Mouse (Mus musculus) left cerebral cortex, postnatal 10 days (tissue): ENCODE results near the gene Unc119. TPM values are rescaled to one million over a fixed set of nuclear protein-coding genes. Genes with fewer than 3 reads are reported as not detected.
A peak's percentile ranks its signal among the peaks of the same experiment; 100 is the strongest.

ENCODE experiments used
- DNase-seq, 2 experiments: peaks; one replicate each; pipeline ENCODE4 v3.0.0; 2021 to 2022; ENCODE audit warnings: low spot score in 2 of 2, mixed read lengths in 1 of 2; ENCODE audit errors: extremely low spot score in 1 of 2
- intact Hi-C: fragments of 180-260 bp; cut with DNase I; formaldehyde crosslinking; loops from one replicate; pipeline ENCODE4 v1.15.1; 2025
- total RNA-seq, 2 experiments: library from RNA; stranded (reverse); gene quantifications; 2 replicates each; pipeline ENCODE4 v1.2.3; 2021

The Unc119 gene
- total RNA-seq, 2 experiments from 2014 or later = 34.6 to 35.8 TPM

GRCm38 (mm10) chr11:78333992-78334391 is 9.3 kb upstream of the Unc119 start:
- DNase-seq = no peak
- intact Hi-C loops = no loop called here

- no peak for DNase-seq
- intact Hi-C loops = loop anchor here (5.0 kb wide), 2 partner anchors 50 to 70 kb away; no protein-coding TSS in a partner anchor
Measured at GRCm38 (mm10) chr11:78337040-78337439, 6.2 kb upstream of the Unc119 start.

GRCm38 (mm10) chr11:78341702-78342101 is 1.6 kb upstream of the Unc119 start:
- DNase-seq = no peak
- intact Hi-C loops = no loop called here

- DNase-seq = no peak
- intact Hi-C loops = no loop called here
Measured at GRCm38 (mm10) chr11:78344328-78344889, 1.1 kb downstream of the Unc119 start.

GRCm38 (mm10) chr11:78344890-78345715 is 1.8 kb downstream of the Unc119 start:
- peak in 1 of 2 experiments; percentile 73 for DNase-seq
- intact Hi-C loops = no loop called here

- intact Hi-C loops = no loop called here
- no peak for DNase-seq
Measured at GRCm38 (mm10) chr11:78345801-78346200, 2.5 kb downstream of the Unc119 start.

GRCm38 (mm10) chr11:78346326-78347069 is 3.2 kb downstream of the Unc119 start:
- intact Hi-C loops = no loop called here
- DNase-seq = no peak

- peak in 1 of 2 experiments; percentile 73 for DNase-seq
- intact Hi-C loops = no loop called here
Measured at GRCm38 (mm10) chr11:78347070-78347754, 3.9 kb downstream of the Unc119 start.

GRCm38 (mm10) chr11:78347908-78348307 is 4.6 kb downstream of the Unc119 start:
- DNase-seq = no peak
- intact Hi-C loops = no loop called here

- DNase-seq = no peak
- intact Hi-C loops = no loop called here
Measured at GRCm38 (mm10) chr11:78348474-78348873, 5.2 kb downstream of the Unc119 start.

- intact Hi-C loops = no loop called here
- DNase-seq = peak in 1 of 2 experiments; percentile 24
Measured at GRCm38 (mm10) chr11:78349441-78350358, 6.4 kb downstream of the Unc119 start.

GRCm38 (mm10) chr11:78353081-78353480 is 9.8 kb downstream of the Unc119 start:
- intact Hi-C loops = no loop called here
- no peak for DNase-seq

GRCm38 (mm10) chr11:78354905-78355304 is 11.6 kb downstream of the Unc119 start:
- DNase-seq = no peak
- intact Hi-C loops = loop anchor here (5.0 kb wide), 1 partner anchor 97 kb away; no protein-coding TSS in a partner anchor

- peak in 1 of 2 experiments; percentile 69 for DNase-seq
- intact Hi-C loops = loop anchor here (5.0 kb wide), 1 partner anchor 97 kb away; no protein-coding TSS in a partner anchor
Measured at GRCm38 (mm10) chr11:78355471-78356238, 12.4 kb downstream of the Unc119 start.

- intact Hi-C loops = loop anchor here (5.0 kb wide), 1 partner anchor 94 kb away; no protein-coding TSS in a partner anchor
- DNase-seq = no peak
Measured at GRCm38 (mm10) chr11:78358330-78359007, 15.2 kb downstream of the Unc119 start.

GRCm38 (mm10) chr11:78360125-78360788 is 17.0 kb downstream of the Unc119 start:
- DNase-seq = peak; percentile 63 to 83
- intact Hi-C loops = loop anchor here (2.0 kb wide), 1 partner anchor 39 kb away; no protein-coding TSS in a partner anchor
